Mouse (Mus musculus) stomach, adult 2 months (tissue): ENCODE results near the gene Otub1. TPM values are rescaled to one million over a fixed set of nuclear protein-coding genes. Genes with fewer than 3 reads are reported as not detected.

Experiments
- polyA plus RNA-seq: library from polyadenylated mRNA; depleted of rRNA; stranded (reverse); fragments of >200 nt; gene quantifications from 2 replicates; pipeline ENCODE4 v1.2.3, GENCODE M21; 2012; rRNA removed

Otub1 gene
- polyA plus RNA-seq = 62.1 and 76.4 TPM in 2 replicates

GRCm38 (mm10) chr19:7205753-7206736, at the start of gene Otub1:
Otub1 (minus strand) TSS chr19:7206316.

GRCm38 (mm10) chr19:7240782-7241690, 34.9 kb upstream of the Otub1 start, which contains the start of gene Naa40:
Naa40 (minus strand) TSS chr19:7241183.

GRCm38 (mm10) chr19:7217162-7217925, 11.2 kb upstream of the Otub1 start, which contains the start of gene Cox8a:
Cox8a (minus strand) TSS chr19:7217616.

Other genes starting within 250 kb of the Otub1 start
- gene Ppp1r14b, start 231.3 kb downstream of the Otub1 start, polyA plus RNA-seq = 89.2 and 116 TPM in 2 replicates
- gene Plcb3, start 229.8 kb downstream of the Otub1 start, polyA plus RNA-seq = 63.9 and 66.6 TPM in 2 replicates
- gene Fkbp2, start 225.8 kb downstream of the Otub1 start, polyA plus RNA-seq = 13.1 and 16.3 TPM in 2 replicates
- 62.1 and 102 TPM in 2 replicates for gene Vegfb, start 218.7 kb downstream of the Otub1 start, polyA plus RNA-seq
- gene Dnajc4, start 213.7 kb downstream of the Otub1 start, polyA plus RNA-seq = 24.5 and 30.1 TPM in 2 replicates
- gene Nudt22, start 210.2 kb downstream of the Otub1 start, polyA plus RNA-seq = 48.4 and 63.7 TPM in 2 replicates
- gene Trpt1, start 210.2 kb downstream of the Otub1 start, polyA plus RNA-seq = 8.2 and 10.0 TPM in 2 replicates
- 16.6 and 20.2 TPM in 2 replicates for gene Fermt3, start 186.8 kb downstream of the Otub1 start, polyA plus RNA-seq
- gene Stip1, start 166.3 kb downstream of the Otub1 start, polyA plus RNA-seq = 11.6 and 11.9 TPM in 2 replicates
- gene Macrod1, start 149.5 kb downstream of the Otub1 start, polyA plus RNA-seq = 41.9 and 71.8 TPM in 2 replicates
- gene Flrt1, start 100.6 kb downstream of the Otub1 start, polyA plus RNA-seq = 0.12 and 0.35 TPM in 2 replicates
- gene Cox8a, start 11.3 kb upstream of the Otub1 start, polyA plus RNA-seq = 2,106 and 3,736 TPM in 2 replicates
- gene Naa40, start 34.9 kb upstream of the Otub1 start, polyA plus RNA-seq = 9.4 and 9.6 TPM in 2 replicates
- 1.8 and 2.2 TPM in 2 replicates for gene Rcor2, start 61.0 kb upstream of the Otub1 start, polyA plus RNA-seq
- 107 and 122 TPM in 2 replicates for gene Mark2, start 135.5 kb upstream of the Otub1 start, polyA plus RNA-seq
- gene Spindoc, start 176.7 kb upstream of the Otub1 start, polyA plus RNA-seq = 9.2 and 13.9 TPM in 2 replicates
- 10.5 and 12.3 TPM in 2 replicates for gene 2700081O15Rik, start 211.3 kb upstream of the Otub1 start, polyA plus RNA-seq